ENCODE assay signal across 8 mouse cellular contexts in the genomic region with DNA sequence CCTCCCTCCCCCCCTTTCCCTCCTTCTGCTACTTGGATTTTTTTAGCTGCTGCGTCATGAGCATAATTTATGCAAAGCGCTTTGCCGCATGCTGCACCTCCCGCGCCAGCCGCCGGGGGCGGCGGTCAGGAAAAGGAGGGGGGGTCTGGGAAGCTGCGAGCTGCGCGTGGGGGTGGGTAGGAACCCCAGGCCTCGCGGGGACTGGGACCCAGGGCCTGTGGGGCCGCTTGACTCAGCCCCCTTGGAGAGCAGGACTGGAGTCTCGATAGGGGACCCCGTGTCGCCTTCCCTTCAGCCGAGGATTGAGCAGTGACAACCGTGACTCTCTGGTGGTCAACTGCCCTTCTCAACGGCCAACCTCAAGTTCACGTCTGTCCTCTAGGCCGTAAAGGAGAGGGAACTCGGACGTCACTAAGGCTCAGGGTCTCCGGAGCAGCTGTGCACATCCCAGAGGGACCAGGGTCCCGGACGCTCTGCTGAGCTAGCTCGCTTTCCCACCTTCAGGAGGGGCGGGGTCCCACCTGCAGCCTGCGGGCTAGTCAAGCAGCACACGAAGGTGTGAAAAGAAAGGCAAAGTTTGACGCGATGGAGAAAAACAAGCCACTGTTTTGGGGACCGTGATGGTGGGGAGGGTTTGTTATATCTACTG. TPM values are rescaled to one million over a fixed set of nuclear protein-coding genes. Genes with fewer than 3 reads are reported as not detected.
DNase-seq lines count a peak whose midpoint lies in the region; ATAC-seq lines count a peak whose summit lies in the region.

No protein-coding gene starts in this region.

- DNase-seq in R1 (ENCODE audit: low read depth, low spot score) = peak; percentile 81
- peak; percentile 71 for DNase-seq in gastrocnemius, postnatal 10 days
- peak; percentile 87 for DNase-seq in induced T-regulatory cell, adult 2 months (ENCODE audit: low read depth)
- peak; percentile 76 to 77 for DNase-seq in left cerebral cortex, postnatal 36 days (ENCODE audit: low spot score in 2 of 2)
- peak; percentile 92 for DNase-seq in mesoderm, embryonic 11.5 days (ENCODE audit: low read depth, low spot score)
- peak; percentile 80 for DNase-seq in right cerebral cortex, postnatal 25 days
- DNase-seq in urinary bladder, postnatal 4 days (ENCODE audit: low spot score in 2 of 2) = peak; percentile 68 to 77

- intact Hi-C loops in left cerebral cortex, postnatal 36 days (cut with DNase I) = no loop called here

- peak; percentile 74 for ATAC-seq in common myeloid progenitor, adult 5-6 weeks (replicated peaks; ENCODE audit: low read depth, poor library complexity, severe bottlenecking)

RNA-seq across cellular contexts. Expression of a gene that starts 0.4 kb away (rescaled TPM):
- total RNA-seq in common myeloid progenitor, adult 5-6 weeks (2017) = 0.19 and 1.4 TPM in 2 replicates
- 10 to 100 TPM; 11.1 to 13.2 TPM for total RNA-seq in gastrocnemius, postnatal 10 days (2021)
- total RNA-seq in left cerebral cortex, postnatal 36 days (2021) = 100 to 1,000 TPM; 128 to 140 TPM

RNA-seq across cellular contexts. Expression of a gene that starts 15.0 kb away (rescaled TPM):
- 155 and 179 TPM in 2 replicates for total RNA-seq in common myeloid progenitor, adult 5-6 weeks (2017)
- 10 to 100 TPM; 64.8 to 67.8 TPM for total RNA-seq in gastrocnemius, postnatal 10 days (2021)
- 100 to 1,000 TPM; 106 to 120 TPM for total RNA-seq in left cerebral cortex, postnatal 36 days (2021)

RNA-seq across cellular contexts. Expression of a gene that starts 36.6 kb away (rescaled TPM):
- 5.1 TPM in 1 of 2 replicates, not detected in the other for total RNA-seq in common myeloid progenitor, adult 5-6 weeks (2017)
- total RNA-seq in gastrocnemius, postnatal 10 days (2021) = 1 to 10 TPM; 6.5 to 8.6 TPM
- 1 to 10 TPM; 1.8 to 1.9 TPM for total RNA-seq in left cerebral cortex, postnatal 36 days (2021)

RNA-seq across cellular contexts. Expression of a gene that starts 48.4 kb away (rescaled TPM):
- 10.1 and 16.9 TPM in 2 replicates for total RNA-seq in common myeloid progenitor, adult 5-6 weeks (2017)
- 10 to 100 TPM; 13.1 to 16.1 TPM for total RNA-seq in gastrocnemius, postnatal 10 days (2021)
- 10 to 100 TPM; 26.2 to 33.1 TPM for total RNA-seq in left cerebral cortex, postnatal 36 days (2021)

Comparison
In these comparisons a context has a peak if more than half of its experiments do, and no peak if none do; other contexts are left out.
1. Peak in every context shown above with its lines: DNase-seq and ATAC-seq.
2. RNA of a gene that starts 0.4 kb away (total RNA-seq): 128 to 140 TPM in left cerebral cortex, postnatal 36 days; 11.1 to 13.2 TPM in gastrocnemius, postnatal 10 days and 0.19 to 1.4 TPM in common myeloid progenitor, adult 5-6 weeks; every median in the first group is over 4 times any median in the second.